Mouse (Mus musculus) Muller cell, postnatal 12 days (primary cell): Measurements from ENCODE around the gene Krtap5-3.
"Not testable (repeated sequence)": the region's sequence is repeated elsewhere in the genome, so short reads cannot be mapped to it uniquely, and the experiment has no call there.

Experiments used
- DNase-seq: peaks from one replicate; pipeline ENCODE4 v3.0.0-alpha.2; 2015; ENCODE audit errors: inconsistent ontology term

The Krtap5-3 gene

GRCm38 (mm10) chr7:142201064-142201463 lies at the start of gene Krtap5-3:
Gene Krtap5-3, plus strand, starts transcription at chr7:142201364.
- no peak for DNase-seq

- no peak for DNase-seq
These were observed 49.0 kb upstream of the Krtap5-3 start for GRCm38 (mm10) chr7:142152191-142152590.

GRCm38 (mm10) chr7:142155308-142155707 lies 45.9 kb upstream of the Krtap5-3 start:
- no peak for DNase-seq

GRCm38 (mm10) chr7:142157013-142157412 lies 44.2 kb upstream of the Krtap5-3 start, which contains the start of gene Gm29735:
Gene Gm29735, minus strand, starts transcription at chr7:142157113.
- not testable (repeated sequence) for DNase-seq

- no peak for DNase-seq
These were observed 41.8 kb upstream of the Krtap5-3 start for GRCm38 (mm10) chr7:142159366-142159765.

GRCm38 (mm10) chr7:142165639-142166038 lies 35.5 kb upstream of the Krtap5-3 start, which contains the start of gene Gm4553:
Gene Gm4553, minus strand, starts transcription at chr7:142165739.
- not testable (repeated sequence) for DNase-seq

- DNase-seq: no peak
These were observed 31.3 kb upstream of the Krtap5-3 start for GRCm38 (mm10) chr7:142169836-142170235.

GRCm38 (mm10) chr7:142175905-142176304 lies 25.3 kb upstream of the Krtap5-3 start, which contains the start of gene Krtap5-2:
Gene Krtap5-2, minus strand, starts transcription at chr7:142176005.
- DNase-seq: not testable (repeated sequence)

- DNase-seq: no peak
These were observed 22.5 kb upstream of the Krtap5-3 start for GRCm38 (mm10) chr7:142178685-142179084.

- no peak for DNase-seq
These were observed 20.1 kb upstream of the Krtap5-3 start for GRCm38 (mm10) chr7:142181021-142181420.

- peak; percentile 37 for DNase-seq
These were observed 13.0 kb upstream of the Krtap5-3 start for GRCm38 (mm10) chr7:142188156-142188555.

- DNase-seq: no peak
These were observed 10.9 kb upstream of the Krtap5-3 start, which contains the start of gene Gm10153 for GRCm38 (mm10) chr7:142190289-142190688. Gene Gm10153, minus strand, starts transcription at chr7:142190389.

GRCm38 (mm10) chr7:142198748-142199147 lies 2.4 kb upstream of the Krtap5-3 start:
- no peak for DNase-seq

- DNase-seq: no peak
These were observed 4.3 kb downstream of the Krtap5-3 start for GRCm38 (mm10) chr7:142205488-142205887.

GRCm38 (mm10) chr7:142206891-142207290 lies 5.7 kb downstream of the Krtap5-3 start:
- not testable (repeated sequence) for DNase-seq

GRCm38 (mm10) chr7:142211559-142211958 lies 10.4 kb downstream of the Krtap5-3 start, which contains the start of gene Gm7579:
Gene Gm7579, plus strand, starts transcription at chr7:142211859.
- DNase-seq: no peak

GRCm38 (mm10) chr7:142212136-142212535 lies 11.0 kb downstream of the Krtap5-3 start:
- DNase-seq: not testable (repeated sequence)

GRCm38 (mm10) chr7:142224518-142224917 lies 23.4 kb downstream of the Krtap5-3 start:
- DNase-seq: no peak

GRCm38 (mm10) chr7:142229871-142230270 lies 28.7 kb downstream of the Krtap5-3 start, which contains the start of gene Krtap5-5:
Gene Krtap5-5, minus strand, starts transcription at chr7:142229971.
- not testable (repeated sequence) for DNase-seq

GRCm38 (mm10) chr7:142231540-142231939 lies 30.4 kb downstream of the Krtap5-3 start:
- no peak for DNase-seq

GRCm38 (mm10) chr7:142240978-142241377 lies 39.8 kb downstream of the Krtap5-3 start, which contains the start of gene Gm40460:
Gene Gm40460, minus strand, starts transcription at chr7:142241078.
- no peak for DNase-seq

- peak; percentile 16 for DNase-seq
These were observed 48.7 kb downstream of the Krtap5-3 start for GRCm38 (mm10) chr7:142249824-142250223.
